Mouse (Mus musculus) Patski (cell line): Measurements from ENCODE around the gene Gm21974. TPM values are rescaled to one million over a fixed set of nuclear protein-coding genes. Genes with fewer than 3 reads are reported as not detected.
A peak's percentile ranks its signal among the peaks of the same experiment; 100 is the strongest.

ENCODE experiments used
- ATAC-seq: fragments of 100-300 bp; one replicate; pipeline ENCODE4 v1.8.0; 2021
- CTCF ChIA-PET: fragments of 350-600 bp; sonication (Branson Sonifier 250); formaldehyde crosslinking; loops from one replicate; lab custom pipeline; 2022; ENCODE audit warnings: inconsistent platforms; lab: Charles Lee
- POLR2A ChIA-PET: fragments of 350-600 bp; sonication (Branson Sonifier 250); formaldehyde crosslinking; loops from one replicate; lab custom pipeline; 2022; ENCODE audit warnings: antibody characterized with exemption, inconsistent platforms; lab: Charles Lee
- DNase-seq: peaks from one replicate; pipeline ENCODE4 v3.0.0-alpha.2; 2011; ENCODE audit warnings: low read depth, low spot score
- H3K27me3 ChIP-seq: fragments of 371-371 bp; one replicate; pipeline ENCODE4 v1.5.1; 2021
- CTCF ChIP-seq: fragments of 100-300 bp; IDR thresholded peaks from one replicate; pipeline ENCODE4 v1.5.1; 2021
- in situ Hi-C: fragments of 300-500 bp; cut with MboI; formaldehyde crosslinking; loops from 3 replicates; pipeline ENCODE4 v1.11.1; 2018; ENCODE audit warnings: low pct_unique_long_range_greater_than_20kb, mixed read lengths
- polyA plus RNA-seq: library from polyadenylated mRNA; unstranded; gene quantifications from one replicate; pipeline ENCODE4 v1.2.3, GENCODE M21; 2021

Gene Gm21974
- polyA plus RNA-seq, 1 experiment from 2014 or later = not detected

DNA sequence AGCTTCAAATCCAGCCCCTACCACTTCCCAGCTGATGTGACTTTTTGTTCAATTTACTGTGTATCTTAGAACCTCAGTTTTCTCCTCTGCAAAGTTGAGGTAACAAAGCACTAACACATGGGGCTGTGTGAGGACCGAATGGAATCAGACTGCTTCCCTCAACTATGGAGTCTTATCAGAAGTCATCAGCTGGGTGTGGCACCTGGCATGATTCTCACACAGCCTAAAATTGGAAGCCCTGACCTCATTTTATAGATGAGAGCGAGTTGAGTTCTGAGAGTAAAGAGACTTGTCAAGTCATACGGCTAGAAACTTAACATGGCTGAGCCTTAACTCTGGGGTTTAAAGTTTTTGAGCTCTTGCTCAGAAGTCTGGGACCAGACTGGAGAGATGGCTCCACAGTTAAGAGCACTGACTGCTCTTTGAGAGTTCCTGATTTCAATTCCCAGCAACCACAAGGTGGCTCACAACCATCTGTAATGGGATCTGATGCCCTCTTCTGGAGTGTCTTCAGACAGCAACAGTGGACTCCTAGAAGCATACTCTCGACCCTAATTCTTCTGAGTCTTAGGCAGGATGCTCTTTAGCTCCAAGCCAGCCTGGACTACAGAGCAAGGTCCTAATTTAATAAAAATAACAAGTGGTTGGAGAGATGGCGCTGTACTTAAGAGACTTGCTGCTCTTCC lies 25.0 kb downstream of the Gm21974 start:
- POLR2A ChIA-PET = interaction anchor here (0.7 kb wide), 1 partner anchor 47 kb away, joined by 3 read pairs; no protein-coding TSS in a partner anchor

DNA sequence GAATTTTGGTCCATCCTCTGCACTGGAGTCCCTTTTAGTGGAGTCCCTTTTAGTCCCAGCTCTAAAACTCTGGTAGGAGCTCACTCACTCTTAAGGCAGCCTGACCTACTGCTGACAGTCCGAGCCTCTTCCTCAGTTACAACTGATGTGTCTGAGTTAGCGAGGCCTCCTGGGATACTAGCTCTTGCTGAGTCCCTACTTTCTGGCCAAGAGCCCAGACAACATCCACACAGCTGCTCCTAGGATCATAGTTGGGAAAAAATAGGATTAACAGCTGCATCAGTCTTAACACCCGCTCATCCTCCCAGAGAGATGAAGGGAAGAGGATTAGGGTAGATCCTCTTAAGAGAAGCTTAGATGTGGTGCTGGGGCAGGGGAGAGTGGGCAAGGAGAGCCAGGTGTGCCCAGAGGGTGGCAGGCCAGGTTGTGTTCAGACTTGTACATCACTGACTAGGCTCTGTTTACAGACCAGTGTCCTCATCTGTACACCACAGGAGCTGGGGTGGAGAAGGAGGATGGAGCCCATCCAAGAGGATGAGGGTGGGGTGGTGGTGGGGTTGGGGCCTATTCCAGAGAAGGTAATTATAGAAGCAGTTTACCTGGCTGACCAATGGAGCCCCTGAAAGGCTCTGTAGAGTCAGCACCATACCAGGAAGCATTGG lies 26.0 kb downstream of the Gm21974 start:
- ATAC-seq = no peak
- CTCF ChIA-PET = interaction anchor here (0.9 to 1.5 kb wide), 4 partner anchors 8 to 60 kb away, joined by 3 to 4 read pairs (median 4); partner anchors contain the start of genes Gm21974 and Vkorc1
- no peak for DNase-seq

More for the DNA sequence above, 25.0 kb downstream of the Gm21974 start:
- CTCF ChIA-PET = interaction anchor here (0.7 to 1.5 kb wide), 5 partner anchors 9 to 160 kb away, joined by 3 to 4 read pairs (median 3); partner anchors contain the start of genes Gm21974 and Vkorc1
- in situ Hi-C loops = no loop called here
- DNase-seq = no peak
- no peaks in the 10 kb centered on the region for H3K27me3 ChIP-seq
- no peak for TF ChIP-seq CTCF
- no peak for ATAC-seq

GRCm38 (mm10) chr7:127867641-127868040 lies 27.6 kb downstream of the Gm21974 start:
- no peak for DNase-seq
- POLR2A ChIA-PET = interaction anchor here (0.5 kb wide), 1 partner anchor 479 kb away, joined by 4 read pairs; no protein-coding TSS in a partner anchor
- no peak for TF ChIP-seq CTCF
- no peaks in the 10 kb centered on the region for H3K27me3 ChIP-seq
- CTCF ChIA-PET = interaction anchor here (0.8 kb wide), 1 partner anchor 9 kb away, joined by 3 read pairs; no protein-coding TSS in a partner anchor
- in situ Hi-C loops = no loop called here
- ATAC-seq = no peak

More for the DNA sequence above, 26.0 kb downstream of the Gm21974 start:
- POLR2A ChIA-PET = no interaction called here
- TF ChIP-seq CTCF = no peak
- in situ Hi-C loops = no loop called here
- H3K27me3 ChIP-seq = no peaks in the 10 kb centered on the region

GRCm38 (mm10) chr7:127866434-127866833 lies 28.8 kb downstream of the Gm21974 start:
- ATAC-seq = no peak
- no peak for TF ChIP-seq CTCF

DNA sequence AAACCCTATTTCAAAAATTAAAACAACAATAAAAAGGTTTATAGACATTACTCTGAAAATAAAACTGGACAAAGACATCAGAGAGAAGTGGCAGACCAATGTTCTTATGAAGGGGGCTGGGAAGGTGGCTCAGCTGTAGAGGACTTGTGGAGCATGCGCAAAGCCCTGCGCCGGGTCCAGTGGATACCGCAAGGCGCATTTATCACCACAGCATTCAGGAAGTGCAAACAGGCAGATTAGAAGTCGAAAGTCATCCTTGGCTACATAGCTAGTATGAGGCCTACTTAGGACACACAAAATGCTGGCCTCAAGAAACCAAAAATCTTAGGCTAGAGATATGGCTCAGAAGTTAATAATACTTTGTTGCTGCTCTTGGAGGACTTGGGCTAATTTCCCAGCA lies 37.0 kb downstream of the Gm21974 start:
- no peak for ATAC-seq
- no peak for DNase-seq
- CTCF ChIA-PET = interaction anchor here (1.2 kb wide), 1 partner anchor 9 kb away, joined by 3 read pairs; no protein-coding TSS in a partner anchor
- no peak for TF ChIP-seq CTCF
- in situ Hi-C loops = no loop called here
- no peaks in the 10 kb centered on the region for H3K27me3 ChIP-seq
- POLR2A ChIA-PET = interaction anchor here (0.6 kb wide), 1 partner anchor 47 kb away, joined by 4 read pairs; no protein-coding TSS in a partner anchor

More at GRCm38 (mm10) chr7:127866434-127866833, 28.8 kb downstream of the Gm21974 start:
- no peaks in the 10 kb centered on the region for H3K27me3 ChIP-seq
- POLR2A ChIA-PET = interaction anchor here (1.3 kb wide), 1 partner anchor 10 kb away, joined by 4 read pairs; the partner anchor contains the start of genes Zfp646 and Zfp668
- DNase-seq = no peak
- CTCF ChIA-PET = interaction anchor here (1.1 to 2.1 kb wide), 2 partner anchors 8 to 17 kb away, joined by 5 read pairs; no protein-coding TSS in a partner anchor
- in situ Hi-C loops = no loop called here

GRCm38 (mm10) chr7:127850906-127851305 lies 44.3 kb downstream of the Gm21974 start:
- no peak for DNase-seq
- ChIA-PET POLR2A (no interaction called here), CTCF (interaction anchor here (2.0 kb wide), 2 partner anchors 10 to 20 kb away, joined by 4 to 6 read pairs; no protein-coding TSS in a partner anchor)
- in situ Hi-C loops = no loop called here
- H3K27me3 ChIP-seq = no peaks in the 10 kb centered on the region
- ATAC-seq = no peak
- no peak for TF ChIP-seq CTCF

- no peaks in the 10 kb centered on the region for H3K27me3 ChIP-seq
- no peak for TF ChIP-seq CTCF
- ATAC-seq (no peak), DNase-seq (no peak)
- in situ Hi-C loops = no loop called here
- ChIA-PET CTCF (interaction anchor here (1.5 to 2.0 kb wide), 3 partner anchors 10 to 20 kb away, joined by 4 to 6 read pairs (median 5); no protein-coding TSS in a partner anchor), POLR2A (interaction anchor here (0.7 kb wide), 1 partner anchor 10 kb away, joined by 3 read pairs; no protein-coding TSS in a partner anchor)
Measured at GRCm38 (mm10) chr7:127849973-127850875, 45.0 kb downstream of the Gm21974 start.

DNA sequence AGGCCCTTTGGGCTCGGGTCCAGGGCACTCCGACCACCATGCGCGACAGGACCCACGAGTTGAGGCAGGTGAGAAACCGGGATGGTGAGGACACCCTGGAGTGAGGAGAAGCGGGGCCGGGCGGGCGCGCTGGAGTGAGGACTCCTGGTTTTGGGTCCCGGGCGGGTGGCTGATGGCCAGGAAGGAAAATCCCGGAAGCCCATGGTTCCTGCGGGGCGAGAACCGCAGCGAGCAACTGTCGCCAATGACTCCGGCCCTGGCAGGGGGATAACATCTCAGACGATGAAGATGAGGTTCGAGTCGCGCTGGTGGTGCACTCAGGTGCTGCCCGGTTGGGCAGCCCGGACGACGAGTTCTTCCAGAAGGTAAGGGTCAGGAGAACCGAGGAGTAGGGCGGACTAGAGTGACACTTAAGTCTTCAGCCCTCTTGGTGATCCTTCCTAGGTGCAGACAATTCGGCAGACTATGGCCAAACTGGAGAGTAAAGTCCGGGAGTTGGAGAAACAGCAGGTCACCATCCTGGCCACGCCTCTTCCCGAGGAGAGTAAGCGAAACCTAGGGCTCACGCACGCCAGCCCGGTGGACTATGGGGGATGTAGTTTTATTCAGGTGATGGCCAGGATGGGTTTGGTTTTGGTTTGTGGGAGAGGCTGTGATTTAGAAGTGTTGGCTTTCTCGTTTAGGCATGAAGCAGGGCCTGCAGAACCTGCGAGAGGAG lies 53.1 kb downstream of the Gm21974 start:
- no peak for TF ChIP-seq CTCF
- CTCF ChIA-PET = no interaction called here
- in situ Hi-C loops = no loop called here
- peak; percentile 68 for ATAC-seq
- no peaks in the 10 kb centered on the region for H3K27me3 ChIP-seq
- DNase-seq = peak; percentile 38
- POLR2A ChIA-PET = interaction anchor here (1.7 kb wide), 1 partner anchor 41 kb away, joined by 4 read pairs; no protein-coding TSS in a partner anchor
